Mouse (Mus musculus) ES-E14 (cell line): ENCODE measurements around the gene Car10. TPM values are rescaled to one million over a fixed set of nuclear protein-coding genes. Genes with fewer than 3 reads are reported as not detected.

ENCODE experiments used
- DNase-seq: peaks from one replicate; pipeline ENCODE4 v3.0.0-alpha.2; 2013; ENCODE audit warnings: low read depth, low spot score
- H3K27ac ChIP-seq: 2 replicates; pipeline ENCODE4 v1.5.1; 2012; ENCODE audit warnings: low read depth, mild to moderate bottlenecking, low read length, moderate library complexity, mixed read lengths; ENCODE audit not compliant: poor library complexity, insufficient read depth, severe bottlenecking
- H3K36me3 ChIP-seq: 2 replicates; pipeline ENCODE4 v1.6.1; 2012; ENCODE audit warnings: mild to moderate bottlenecking, low read length, moderate library complexity, mixed read lengths; ENCODE audit not compliant: control insufficient read depth, poor library complexity, insufficient read depth, severe bottlenecking
- H3K4me1 ChIP-seq, 2 experiments: fragments of 150-350 bp in 1 of 2; sonication (generic) in 1 of 2; 2 replicates each; pipeline ENCODE4 v1.6.1; 2012; ENCODE audit warnings: low read length in 2 of 2, mild to moderate bottlenecking in 1 of 2, mixed read lengths in 1 of 2; ENCODE audit not compliant: control insufficient read depth in 2 of 2, insufficient read depth in 2 of 2, poor library complexity in 1 of 2
- H3K4me3 ChIP-seq, 2 experiments: fragments of 150-350 bp in 1 of 2; sonication (generic) in 1 of 2; 2 replicates each; pipeline ENCODE4 v1.5.1; 2012; ENCODE audit warnings: low read length in 2 of 2, low read depth in 1 of 2, mild to moderate bottlenecking in 1 of 2, mixed read lengths in 1 of 2; ENCODE audit not compliant: insufficient read depth in 1 of 2, poor library complexity in 1 of 2, severe bottlenecking in 1 of 2
- H3K9ac ChIP-seq: 2 replicates; pipeline ENCODE4 v1.6.1; 2012; ENCODE audit warnings: low read depth, mild to moderate bottlenecking, low read length, mixed read lengths; ENCODE audit not compliant: poor library complexity, insufficient read depth, severe bottlenecking
- H3K9me3 ChIP-seq: fragments of 150-350 bp; sonication (generic); 2 replicates; pipeline ENCODE4 v1.6.1; 2012; ENCODE audit warnings: low read depth, mild to moderate bottlenecking, low read length; ENCODE audit not compliant: control insufficient read depth, insufficient read depth
- CHD2 ChIP-seq: IDR thresholded peaks from 2 replicates; pipeline ENCODE4 v1.6.1; 2014; ENCODE audit warnings: mild to moderate bottlenecking, low read depth, low read length, inconsistent platforms
- HCFC1 ChIP-seq: IDR thresholded peaks from 2 replicates; pipeline ENCODE4 v1.6.1; 2012; ENCODE audit warnings: low read length, inconsistent platforms, borderline replicate concordance; ENCODE audit not compliant: insufficient read depth
- MAFK ChIP-seq: IDR thresholded peaks from 2 replicates; pipeline ENCODE4 v1.6.1; 2014; ENCODE audit warnings: mild to moderate bottlenecking, low read depth, low read length, inconsistent platforms; ENCODE audit not compliant: insufficient read depth
- ZC3H11A ChIP-seq: IDR thresholded peaks from 2 replicates; pipeline ENCODE4 v1.6.1; 2012; ENCODE audit warnings: low read depth, mild to moderate bottlenecking, inconsistent platforms, low read length, borderline replicate concordance
- ZNF384 ChIP-seq: IDR thresholded peaks from 2 replicates; pipeline ENCODE4 v1.6.1; 2012; ENCODE audit warnings: low read depth, low read length, inconsistent platforms
- in situ Hi-C, 2 experiments: fragments of 600-800 bp; cut with MboI; formaldehyde crosslinking; loops; one replicate each; pipeline ENCODE4 v1.15.1; 2025; ENCODE audit warnings: low sequenced_read_pairs in 2 of 2, inconsistent platforms in 1 of 2; ENCODE audit not compliant: unreplicated experiment in 2 of 2
- total RNA-seq: library from RNA; depleted of rRNA; stranded (reverse); fragments of 300-350 nt; gene quantifications from 2 replicates; pipeline ENCODE4 v1.2.3, GENCODE M21; 2012

Gene Car10
- total RNA-seq, 1 experiment: not detected

DNA sequence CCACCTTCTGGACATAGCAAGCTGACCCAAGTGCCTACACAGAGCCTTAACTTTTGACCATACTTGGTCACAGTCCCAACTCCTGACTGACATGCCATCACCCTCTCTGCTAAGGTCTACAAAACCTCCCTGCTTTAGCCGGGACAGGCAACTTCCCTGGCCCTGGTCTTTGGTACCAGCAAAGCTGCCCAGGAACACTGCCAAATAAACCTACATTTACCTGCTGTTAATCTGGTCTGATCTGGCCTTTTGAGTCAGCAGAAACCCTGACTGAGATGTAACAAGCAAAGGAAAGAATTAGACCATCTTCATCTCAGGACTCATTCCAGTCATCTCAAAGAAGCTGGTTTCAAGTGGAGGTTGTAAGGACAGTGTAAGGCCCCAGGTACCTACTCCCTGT lies 212.2 kb downstream of the Car10 start:
- no peaks in the 10 kb centered on the region for H3K4me1 ChIP-seq
- no peak for DNase-seq
- in situ Hi-C loops: no loop called here
- no peak overlapping the region for H3K4me3 ChIP-seq
- TF ChIP-seq MAFK (no peak), HCFC1 (no peak), CHD2 (no peak), ZC3H11A (no peak), ZNF384 (no peak)
- no peak overlapping the region for H3K27ac ChIP-seq
- H3K9me3 ChIP-seq: no peaks in the 10 kb centered on the region
- no peak overlapping the region for H3K9ac ChIP-seq
- H3K36me3 ChIP-seq: no peaks in the 10 kb centered on the region

DNA sequence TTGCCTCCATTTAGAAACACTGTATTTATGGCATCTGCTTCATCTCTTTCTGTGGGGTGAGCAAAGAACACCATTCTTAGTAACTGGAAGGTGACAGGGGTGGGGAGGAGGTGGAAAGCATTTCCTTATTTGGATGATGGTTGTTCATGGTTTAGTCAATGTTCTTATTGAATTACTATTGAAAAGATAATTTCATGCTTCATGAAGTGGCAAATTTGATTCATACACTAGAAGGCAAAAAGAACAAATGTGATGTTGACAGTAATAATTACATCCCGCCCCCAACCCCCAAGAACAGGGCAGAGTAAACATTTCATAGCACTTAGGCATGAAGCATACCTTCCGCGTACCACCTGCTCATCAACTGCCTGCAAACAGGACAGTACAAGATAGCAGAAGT lies 239.9 kb downstream of the Car10 start:
- Histone ChIP-seq H3K27ac (no peak overlapping the region), H3K9me3 (no peaks in the 10 kb centered on the region), H3K4me1 (no peaks in the 10 kb centered on the region), H3K36me3 (no peaks in the 10 kb centered on the region), H3K9ac (no peak overlapping the region), H3K4me3 (no peak overlapping the region)
- no peak for TF ChIP-seq ZC3H11A
- no peak for TF ChIP-seq CHD2
- no peak for TF ChIP-seq MAFK
- TF ChIP-seq ZNF384: no peak
- TF ChIP-seq HCFC1: no peak
- DNase-seq: no peak
- in situ Hi-C loops: no loop called here

DNA sequence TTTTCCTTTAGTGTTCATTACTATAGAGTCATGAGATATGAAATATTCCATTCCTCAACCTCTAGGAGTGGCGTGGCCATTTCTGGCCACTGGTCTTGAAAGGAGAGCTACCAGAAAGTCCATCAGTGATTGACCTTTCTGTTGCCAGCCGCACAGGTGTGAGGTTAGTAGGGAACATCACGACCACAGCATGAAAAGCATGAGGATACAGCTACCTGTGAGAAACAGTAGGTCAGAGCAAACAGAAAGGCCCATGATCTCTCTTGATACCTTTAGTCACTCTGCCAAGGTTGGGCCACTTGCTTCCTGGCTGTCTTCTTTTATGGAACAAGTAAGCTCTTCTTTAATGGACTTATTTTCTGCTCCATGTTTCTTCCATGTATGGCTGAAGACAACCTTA lies 246.1 kb downstream of the Car10 start:
- no peak overlapping the region for H3K9ac ChIP-seq
- no peaks in the 10 kb centered on the region for H3K36me3 ChIP-seq

DNA sequence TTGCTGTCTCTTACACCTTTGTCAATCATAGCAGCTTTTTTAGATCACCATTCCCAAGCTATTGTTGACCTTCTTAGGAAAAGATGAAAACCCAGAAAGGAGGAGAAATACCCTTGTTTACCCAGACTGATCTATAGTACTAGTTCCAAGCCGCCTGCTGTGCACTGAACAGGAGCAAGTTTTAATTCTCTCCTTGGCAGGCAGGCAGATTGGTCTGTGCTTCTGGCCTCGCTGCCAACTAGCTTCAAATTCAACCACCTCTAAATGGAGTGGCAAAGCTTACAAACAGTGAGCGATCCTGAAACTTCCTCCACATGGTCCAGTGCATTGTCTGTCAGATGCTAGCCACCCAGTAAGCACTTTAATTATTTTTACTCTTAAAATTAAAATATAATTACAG lies 247.0 kb downstream of the Car10 start:
- DNase-seq: no peak
- Histone ChIP-seq H3K4me1 (no peaks in the 10 kb centered on the region), H3K9ac (no peak overlapping the region), H3K4me3 (no peak overlapping the region), H3K36me3 (no peaks in the 10 kb centered on the region), H3K9me3 (no peaks in the 10 kb centered on the region), H3K27ac (no peak overlapping the region)
- in situ Hi-C loops: no loop called here
- TF ChIP-seq HCFC1 (no peak), CHD2 (no peak), MAFK (no peak), ZNF384 (no peak), ZC3H11A (no peak)

More for the DNA sequence above, 246.1 kb downstream of the Car10 start:
- Histone ChIP-seq H3K4me3 (no peak overlapping the region), H3K4me1 (no peaks in the 10 kb centered on the region), H3K9me3 (no peaks in the 10 kb centered on the region), H3K27ac (no peak overlapping the region)
- in situ Hi-C loops: no loop called here
- DNase-seq: no peak
- TF ChIP-seq MAFK: no peak
- no peak for TF ChIP-seq ZC3H11A
- no peak for TF ChIP-seq HCFC1
- TF ChIP-seq CHD2: no peak
- TF ChIP-seq ZNF384: no peak

DNA sequence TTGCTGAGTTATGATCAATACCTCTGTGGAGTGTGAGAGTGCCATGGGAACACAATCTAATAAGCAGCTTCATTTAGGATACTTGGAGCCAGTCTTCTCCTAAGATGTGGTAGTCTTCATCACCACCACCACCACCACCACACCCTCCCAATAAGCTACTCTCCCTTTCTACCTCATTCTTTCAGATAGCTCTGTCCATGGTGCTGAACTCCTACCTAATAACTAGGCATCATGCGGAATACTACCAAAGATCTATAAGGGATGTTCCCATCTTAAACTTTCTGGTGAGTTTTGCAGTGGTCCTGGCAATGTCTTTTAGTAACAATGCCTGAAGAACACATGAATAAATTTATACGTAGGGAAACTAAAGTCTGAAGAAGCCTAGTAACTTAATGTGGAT lies 263.7 kb downstream of the Car10 start:
- DNase-seq: no peak
- in situ Hi-C loops: no loop called here

More for the DNA sequence above, 263.7 kb downstream of the Car10 start:
- Histone ChIP-seq H3K4me3 (no peak overlapping the region), H3K9ac (no peak overlapping the region), H3K9me3 (no peaks in the 10 kb centered on the region), H3K36me3 (no peaks in the 10 kb centered on the region), H3K4me1 (no peaks in the 10 kb centered on the region), H3K27ac (no peak overlapping the region)
- no peak for TF ChIP-seq ZNF384
- no peak for TF ChIP-seq HCFC1
- TF ChIP-seq MAFK: no peak
